Mouse (Mus musculus) embryonic fibroblast, embryonic 13.5 days (primary cell): Measurements from ENCODE around the gene Gm45713.

Source experiments
- CTCF ChIP-seq: IDR thresholded peaks from 2 replicates; pipeline ENCODE4 v1.5.1; 2011; ENCODE audit warnings: mild to moderate bottlenecking, control low read depth, low read length, moderate library complexity, borderline replicate concordance; ENCODE audit not compliant: insufficient read depth
- POLR2A ChIP-seq: IDR thresholded peaks from 2 replicates; pipeline ENCODE4 v1.6.1; 2011; ENCODE audit warnings: low read depth, mild to moderate bottlenecking, control low read depth, low read length, moderate library complexity

GRCm38 (mm10) chr7:45094121-45094520, 41.9 kb downstream of the Gm45713 start:
- TF ChIP-seq CTCF (no peak), POLR2A (no peak)
